In the genomic region with DNA sequence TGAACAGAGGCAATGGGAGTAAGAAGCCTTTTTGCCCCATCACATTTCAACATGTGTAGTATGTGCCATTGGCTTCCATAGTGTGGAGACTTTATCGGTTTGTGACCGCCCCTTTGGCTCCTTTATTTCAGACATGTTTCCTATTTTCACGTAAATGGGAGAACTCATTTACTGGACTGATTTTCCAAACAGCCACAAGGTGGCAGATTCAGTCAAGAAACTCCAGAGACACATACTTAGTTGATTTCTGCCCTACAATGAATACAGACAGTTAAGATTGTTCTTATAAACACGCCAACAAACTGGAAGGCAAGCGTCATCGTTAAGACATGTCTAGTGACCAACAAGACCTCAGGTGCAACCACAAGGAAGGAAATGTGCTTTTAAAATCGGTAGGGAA, we compare ENCODE assay signal across 8 mouse cellular contexts. TPM values are rescaled to one million over a fixed set of nuclear protein-coding genes. Genes with fewer than 3 reads are reported as not detected.
DNase-seq lines count a peak whose midpoint lies in the region; ATAC-seq and TF ChIP-seq lines count a peak whose summit lies in the region.

No protein-coding gene starts in this region.

- no peaks in the 10 kb centered on the region for H3K9me3 ChIP-seq in liver, embryonic 11.5 days (ENCODE audit: control insufficient read depth, low read length)

- no peak overlapping the region for H3K9ac ChIP-seq in liver, adult 2 months (ENCODE audit: low read depth, low read length)
- H3K9ac ChIP-seq in liver, embryonic 11.5 days (ENCODE audit: low read depth, low read length) = no peak overlapping the region

- no peaks in the 10 kb centered on the region for H3K4me1 ChIP-seq in liver, adult 2 months (ENCODE audit: control insufficient read depth, insufficient read depth, low read length)
- no peaks in the 10 kb centered on the region for H3K4me1 ChIP-seq in liver, embryonic 11.5 days (replicated peaks; ENCODE audit: control insufficient read depth, insufficient read depth, low read length)

- no peak overlapping the region for H3K4me3 ChIP-seq in liver, adult 2 months (ENCODE audit: insufficient read depth, low read depth, low read length)
- no peak overlapping the region for H3K4me3 ChIP-seq in liver, embryonic 11.5 days (ENCODE audit: low read depth, low read length)

- no peaks in the 10 kb centered on the region for H3K36me3 ChIP-seq in liver, adult 2 months (ENCODE audit: control insufficient read depth, insufficient read depth, low read length)
- no peaks in the 10 kb centered on the region for H3K36me3 ChIP-seq in liver, embryonic 11.5 days (ENCODE audit: control insufficient read depth, insufficient read depth, low read length)

- no peaks in the 10 kb centered on the region for H3K79me2 ChIP-seq in liver, adult 2 months (ENCODE audit: control insufficient read depth, insufficient read depth, low read length)

- TF ChIP-seq CTCF in liver, adult 2 months (IDR thresholded peaks at IDR 0.05; ENCODE audit: low read depth, low read length) = peak; percentile 26; the same call in 1 of the 2 replicates

- TF ChIP-seq POLR2A in liver, adult 2 months (IDR thresholded peaks at IDR 0.05; ENCODE audit: extremely low read depth, insufficient read depth, low read length) = no peak

- 26% methylated on average over 7 of the region's 7 CpGs for WGBS in liver, adult 2 months
- 43% methylated on average over 7 of the region's 7 CpGs for WGBS in liver, embryonic 11.5 days

- H3K27ac ChIP-seq in liver, adult 2 months (replicated peaks; ENCODE audit: insufficient read depth, low read depth, low read length) = no peak overlapping the region
- no peak overlapping the region for H3K27ac ChIP-seq in liver, embryonic 11.5 days (ENCODE audit: low read depth, low read length)

- H3K4me2 ChIP-seq in liver, embryonic 11.5 days = no peak overlapping the region

- H3K27me3 ChIP-seq in liver, adult 2 months (ENCODE audit: control insufficient read depth, insufficient read depth, low read length) = no peaks in the 10 kb centered on the region
- no peaks in the 10 kb centered on the region for H3K27me3 ChIP-seq in liver, embryonic 11.5 days (replicated peaks; ENCODE audit: control insufficient read depth, insufficient read depth, low read length)

- DNase-seq in embryo, embryonic 10 days (ENCODE audit: low spot score) = peak; percentile 60
- no peak for DNase-seq in embryo, embryonic 9.5 days (ENCODE audit: extremely low spot score)
- peak; percentile 55 for DNase-seq in liver, adult 2 months (ENCODE audit: extremely low read depth, low read depth, low spot score)
- DNase-seq in liver, embryonic 11.5 days (ENCODE audit: low spot score) = no peak
- peak; percentile 62 to 65 for DNase-seq in cerebellum, postnatal 10 days
- peak; percentile 37 for DNase-seq in mesoderm, embryonic 11.5 days (ENCODE audit: low read depth, low spot score)
- DNase-seq in spleen, postnatal 14 days (ENCODE audit: low spot score in 2 of 2) = no peak
- DNase-seq in adrenal gland, adult 18-20 months (ENCODE audit: low spot score in 2 of 2) = no peak

- no peak for ATAC-seq in liver, embryonic 11.5 days (replicated peaks; ENCODE audit: low FRiP score)

RNA-seq across cellular contexts. Expression of a gene that starts 15.0 kb away (rescaled TPM):
- total RNA-seq in liver, adult 2 months (2014; rRNA removed) = 1.3 and 1.5 TPM in 2 replicates
- 0.61 and 0.75 TPM in 2 replicates for polyA plus RNA-seq in liver, adult 2 months (2012; rRNA removed)
- polyA plus RNA-seq in liver, embryonic 11.5 days (2014; fragmentation: Nextera tagmentation; extraction: Ambion mirVana) = 12.8 and 13.2 TPM in 2 replicates
- 1 to 10 TPM; 4.5 to 5.9 TPM for total RNA-seq in adrenal gland, adult 18-20 months (2021)

Comparison
In these comparisons a context has a peak if more than half of its experiments do, and no peak if none do; other contexts are left out.
1. DNase-seq: peak in embryo, embryonic 10 days (single experiment), liver, adult 2 months (single experiment), cerebellum, postnatal 10 days (2 of 2) and mesoderm, embryonic 11.5 days (single experiment); none in embryo, embryonic 9.5 days (single experiment), liver, embryonic 11.5 days (single experiment), spleen, postnatal 14 days (0 of 2) and adrenal gland, adult 18-20 months (0 of 2).